Mouse (Mus musculus): Measurements from ENCODE around the gene Crybb3. TPM values are rescaled to one million over a fixed set of nuclear protein-coding genes. Genes with fewer than 3 reads are reported as not detected.

Gene Crybb3
- 2.3 and 4.8 TPM in 2 replicates for polyA plus RNA-seq (2012; rRNA removed)

- H3K27ac ChIP-seq (ENCODE audit: control insufficient read depth, insufficient read depth, low read length), result no peak within 1 kb of the TSS
- no peaks in the 10 kb centered on the region for H3K4me1 ChIP-seq (replicated peaks; ENCODE audit: control insufficient read depth, insufficient read depth, low read length)
- TF ChIP-seq POLR2A (IDR thresholded peaks at IDR 0.05; ENCODE audit: control insufficient read depth, extremely low read depth, insufficient read depth, low read length, poor library complexity), result no peak
- no peak for TF ChIP-seq CTCF (IDR thresholded peaks at IDR 0.05; ENCODE audit: borderline replicate concordance, control insufficient read depth, extremely low read depth, insufficient read depth, low read length, poor library complexity)
- H3K27me3 ChIP-seq (ENCODE audit: control insufficient read depth, insufficient read depth, low read length), result no peaks in the 10 kb centered on the region
- 84% methylated on average over 8 of the region's 8 CpGs for WGBS
- no peaks in the 10 kb centered on the region for H3K36me3 ChIP-seq (ENCODE audit: control insufficient read depth, insufficient read depth, low read length)
- H3K4me3 ChIP-seq (ENCODE audit: control insufficient read depth, insufficient read depth, low read length), result no peak within 1 kb of the TSS
- DNase-seq, result no peak
These were observed at the start of gene Crybb3 for GRCm38 (mm10) chr5:113081439-113081838. Gene Crybb3 (minus strand): TSS chr5:113081584.

DNA sequence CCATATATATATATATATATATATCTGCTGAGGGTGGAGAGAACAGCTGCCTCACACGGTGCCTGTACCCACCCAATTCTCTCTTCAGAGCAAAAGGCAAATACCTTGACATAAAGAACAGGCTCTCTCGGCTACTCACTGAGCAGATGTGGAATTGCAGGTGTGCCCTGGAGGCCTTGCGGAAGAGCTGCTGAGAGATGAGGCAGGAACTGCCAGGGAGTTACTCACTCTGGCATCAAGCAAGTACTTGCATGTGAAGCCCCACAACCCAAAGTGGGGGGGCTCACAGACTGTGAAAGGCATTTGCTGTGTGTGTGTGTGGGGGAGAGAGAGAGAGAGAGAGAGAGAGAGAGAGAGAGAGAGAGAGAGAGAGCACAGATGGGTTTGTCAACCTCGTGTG lies 47.0 kb upstream of the Crybb3 start:
- DNase-seq, result no peak
- H3K27ac ChIP-seq (ENCODE audit: control insufficient read depth, insufficient read depth, low read length), result no peak overlapping the region
- no peak overlapping the region for H3K4me3 ChIP-seq (ENCODE audit: control insufficient read depth, insufficient read depth, low read length)
- WGBS, result 83% methylated on average over 4 of the region's 4 CpGs
- H3K27me3 ChIP-seq (ENCODE audit: control insufficient read depth, insufficient read depth, low read length), result no peaks in the 10 kb centered on the region
- no peaks in the 10 kb centered on the region for H3K36me3 ChIP-seq (ENCODE audit: control insufficient read depth, insufficient read depth, low read length)
- TF ChIP-seq CTCF (IDR thresholded peaks at IDR 0.05; ENCODE audit: borderline replicate concordance, control insufficient read depth, extremely low read depth, insufficient read depth, low read length, poor library complexity) (no peak), POLR2A (IDR thresholded peaks at IDR 0.05; ENCODE audit: control insufficient read depth, extremely low read depth, insufficient read depth, low read length, poor library complexity) (no peak)
- no peaks in the 10 kb centered on the region for H3K4me1 ChIP-seq (replicated peaks; ENCODE audit: control insufficient read depth, insufficient read depth, low read length)

DNA sequence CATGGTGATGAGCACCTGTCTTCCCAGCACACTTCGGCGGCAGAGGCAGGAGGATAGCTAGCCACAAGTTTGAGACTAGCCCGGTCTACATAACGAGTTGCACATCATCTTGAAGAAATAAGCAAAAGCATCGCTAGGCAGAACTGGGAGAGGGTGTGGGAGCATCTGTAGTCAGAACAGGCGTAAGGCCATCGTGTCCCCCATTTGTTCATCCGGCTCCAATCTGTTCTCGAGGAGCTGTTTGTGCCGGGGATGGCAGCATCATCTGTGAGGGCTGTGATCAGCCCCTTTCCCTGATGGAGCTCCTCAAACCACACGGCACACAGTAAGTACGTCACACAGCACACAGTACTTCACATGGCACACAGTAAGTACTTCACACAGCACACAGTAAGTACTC lies 45.1 kb upstream of the Crybb3 start:
- H3K4me1 ChIP-seq (replicated peaks; ENCODE audit: control insufficient read depth, insufficient read depth, low read length), result no peaks in the 10 kb centered on the region
- DNase-seq, result no peak
- H3K36me3 ChIP-seq (ENCODE audit: control insufficient read depth, insufficient read depth, low read length), result no peaks in the 10 kb centered on the region
- H3K27me3 ChIP-seq (ENCODE audit: control insufficient read depth, insufficient read depth, low read length), result no peaks in the 10 kb centered on the region
- no peak overlapping the region for H3K27ac ChIP-seq (ENCODE audit: control insufficient read depth, insufficient read depth, low read length)
- H3K4me3 ChIP-seq (ENCODE audit: control insufficient read depth, insufficient read depth, low read length), result no peak overlapping the region
- 97% methylated on average over 12 of the region's 12 CpGs for WGBS
- TF ChIP-seq POLR2A (IDR thresholded peaks at IDR 0.05; ENCODE audit: control insufficient read depth, extremely low read depth, insufficient read depth, low read length, poor library complexity) (no peak), CTCF (IDR thresholded peaks at IDR 0.05; ENCODE audit: borderline replicate concordance, control insufficient read depth, extremely low read depth, insufficient read depth, low read length, poor library complexity) (no peak)

- Histone ChIP-seq H3K27me3 (ENCODE audit: control insufficient read depth, insufficient read depth, low read length) (no peaks in the 10 kb centered on the region), H3K27ac (ENCODE audit: control insufficient read depth, insufficient read depth, low read length) (no peak overlapping the region), H3K4me1 (replicated peaks; ENCODE audit: control insufficient read depth, insufficient read depth, low read length) (peaks cover 12% of the 10 kb centered on the region), H3K4me3 (ENCODE audit: control insufficient read depth, insufficient read depth, low read length) (no peak overlapping the region), H3K36me3 (ENCODE audit: control insufficient read depth, insufficient read depth, low read length) (no peaks in the 10 kb centered on the region)
- no peak for DNase-seq
- TF ChIP-seq CTCF (IDR thresholded peaks at IDR 0.05; ENCODE audit: borderline replicate concordance, control insufficient read depth, extremely low read depth, insufficient read depth, low read length, poor library complexity), result no peak
- TF ChIP-seq POLR2A (IDR thresholded peaks at IDR 0.05; ENCODE audit: control insufficient read depth, extremely low read depth, insufficient read depth, low read length, poor library complexity), result no peak
- WGBS, result 94% methylated on average over 10 of the region's 10 CpGs
These were observed 42.3 kb upstream of the Crybb3 start for GRCm38 (mm10) chr5:113123693-113124092.

DNA sequence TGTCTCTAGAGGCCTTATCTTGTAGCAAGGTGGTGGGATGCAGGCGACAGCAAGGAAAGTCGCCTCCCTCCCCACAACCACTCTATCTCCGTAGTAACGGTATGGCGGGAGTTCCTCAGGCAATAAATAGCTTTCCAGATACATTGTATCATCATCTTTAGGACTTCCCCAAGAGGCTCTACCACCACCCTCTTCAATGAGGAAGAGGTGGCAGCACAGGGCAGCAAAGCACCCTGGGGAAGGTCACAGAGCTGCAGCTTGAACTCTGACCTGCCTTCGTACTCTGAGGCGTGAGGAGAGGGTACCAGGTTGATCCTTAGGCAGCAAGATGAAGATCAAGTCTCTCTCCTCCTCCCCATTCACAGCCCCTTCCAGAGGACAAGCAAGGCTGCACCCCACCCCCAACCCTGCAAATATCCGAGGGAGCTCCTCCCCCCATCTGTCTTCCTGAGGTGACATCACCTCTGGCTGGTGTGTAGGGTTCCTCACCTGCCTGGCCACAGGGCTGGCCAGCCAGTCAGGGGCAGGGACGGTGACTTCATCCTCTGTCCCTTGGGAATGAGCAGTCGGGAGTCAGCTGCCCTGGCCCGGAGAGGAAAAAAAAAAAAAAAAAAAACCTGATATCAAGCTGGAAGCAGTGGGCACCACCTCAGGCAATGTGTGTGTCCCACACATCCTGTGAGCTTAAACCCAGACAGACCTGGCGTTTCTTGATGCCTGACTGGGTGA lies 41.1 kb upstream of the Crybb3 start:
- DNase-seq, result no peak
- H3K4me1 ChIP-seq (replicated peaks; ENCODE audit: control insufficient read depth, insufficient read depth, low read length), result peaks cover 18% of the 10 kb centered on the region

GRCm38 (mm10) chr5:113121591-113121875 lies 40.1 kb upstream of the Crybb3 start:
- Histone ChIP-seq H3K4me1 (replicated peaks; ENCODE audit: control insufficient read depth, insufficient read depth, low read length) (peaks cover 18% of the 10 kb centered on the region), H3K36me3 (ENCODE audit: control insufficient read depth, insufficient read depth, low read length) (no peaks in the 10 kb centered on the region), H3K27ac (ENCODE audit: control insufficient read depth, insufficient read depth, low read length) (no peak overlapping the region), H3K4me3 (ENCODE audit: control insufficient read depth, insufficient read depth, low read length) (no peak overlapping the region), H3K27me3 (ENCODE audit: control insufficient read depth, insufficient read depth, low read length) (no peaks in the 10 kb centered on the region)
- no peak for TF ChIP-seq POLR2A (IDR thresholded peaks at IDR 0.05; ENCODE audit: control insufficient read depth, extremely low read depth, insufficient read depth, low read length, poor library complexity)
- TF ChIP-seq CTCF (IDR thresholded peaks at IDR 0.05; ENCODE audit: borderline replicate concordance, control insufficient read depth, extremely low read depth, insufficient read depth, low read length, poor library complexity), result no peak
- DNase-seq, result no peak
- WGBS, result 91% methylated on average over 6 of the region's 6 CpGs

More for the DNA sequence above, 41.1 kb upstream of the Crybb3 start:
- TF ChIP-seq POLR2A (IDR thresholded peaks at IDR 0.05; ENCODE audit: control insufficient read depth, extremely low read depth, insufficient read depth, low read length, poor library complexity) (no peak), CTCF (IDR thresholded peaks at IDR 0.05; ENCODE audit: borderline replicate concordance, control insufficient read depth, extremely low read depth, insufficient read depth, low read length, poor library complexity) (no peak)
- no peak overlapping the region for H3K27ac ChIP-seq (ENCODE audit: control insufficient read depth, insufficient read depth, low read length)
- 59% methylated on average over 12 of the region's 12 CpGs for WGBS
- no peaks in the 10 kb centered on the region for H3K27me3 ChIP-seq (ENCODE audit: control insufficient read depth, insufficient read depth, low read length)
- H3K4me3 ChIP-seq (ENCODE audit: control insufficient read depth, insufficient read depth, low read length), result no peak overlapping the region
- H3K36me3 ChIP-seq (ENCODE audit: control insufficient read depth, insufficient read depth, low read length), result no peaks in the 10 kb centered on the region
